Mouse (Mus musculus) spleen, adult 2 months (tissue): ENCODE data around the gene Efs.

ENCODE experiments used
- CTCF ChIP-seq: fragments of 200-500 bp; IDR thresholded peaks from 2 replicates; pipeline ENCODE4 v1.5.1; 2011; ENCODE audit warnings: mild to moderate bottlenecking, inconsistent platforms; ENCODE audit not compliant: insufficient read depth, insufficient read length, insufficient replicate concordance; ENCODE audit errors: extremely low read depth
- POLR2A ChIP-seq: fragments of 200-500 bp; IDR thresholded peaks from 2 replicates; pipeline ENCODE4 v1.6.1; 2011; ENCODE audit warnings: low read depth, low read length, inconsistent platforms

DNA sequence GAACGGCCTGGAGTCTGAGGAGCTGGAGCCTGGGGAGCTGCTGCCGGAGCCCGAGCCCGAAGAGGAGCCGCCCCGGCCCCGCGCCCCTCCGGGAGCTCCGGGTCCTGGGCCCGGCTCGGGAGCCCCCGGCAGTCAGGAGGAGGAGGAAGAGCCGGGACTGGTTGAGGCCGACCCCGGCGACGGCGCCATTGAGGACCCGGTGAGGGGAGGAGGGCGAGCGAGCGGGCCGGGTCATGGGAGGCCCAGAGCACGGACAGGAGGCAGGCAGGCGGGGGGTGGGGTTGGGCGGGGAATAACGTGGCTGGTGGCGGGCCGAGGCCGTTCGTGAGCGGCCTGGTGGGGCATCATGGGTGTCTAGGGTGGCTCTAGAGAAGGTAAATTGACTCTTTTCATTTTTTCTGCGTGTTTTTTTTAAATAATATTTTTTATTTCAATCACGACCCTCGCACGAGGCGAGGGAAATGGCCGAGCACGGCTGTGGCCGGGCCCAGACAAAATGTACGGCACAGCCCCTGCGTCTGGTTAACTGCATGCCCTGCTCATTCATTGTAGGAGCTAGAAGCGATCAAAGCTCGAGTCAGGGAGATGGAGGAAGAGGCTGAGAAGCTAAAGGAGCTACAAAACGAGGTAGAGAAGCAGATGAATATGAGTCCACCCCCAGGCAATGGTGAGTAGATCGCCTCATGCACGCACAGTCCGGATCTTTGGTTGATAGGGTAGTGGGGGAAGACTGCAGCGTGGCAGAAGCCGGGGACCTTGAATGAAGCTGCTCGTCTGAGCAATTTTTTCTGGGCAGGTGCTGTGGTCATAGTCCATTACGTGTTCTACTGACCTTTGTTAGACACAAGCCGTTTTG lies 31.4 kb downstream of the Efs start:
- TF ChIP-seq POLR2A (no peak), CTCF (no peak)
